Mouse (Mus musculus) heart, adult 2 months (tissue): ENCODE measurements at regions not wholly inside any gene's neighbourhood (a gene's known extent, or its start where the extent isn't known, plus 50 kb on each side); places are given as distances from the start of the nearest gene placed in this dataset.

ENCODE experiments used
- DNase-seq, 2 experiments: peaks; one replicate each; pipeline ENCODE4 v3.0.0; 2021
- H3K27ac ChIP-seq: fragments of 200-600 bp; 2 replicates; pipeline ENCODE4 v1.8.1; 2022
- H3K27me3 ChIP-seq: fragments of 200-500 bp; 2 replicates; pipeline ENCODE4 v1.6.1; 2012; ENCODE audit warnings: mild to moderate bottlenecking, low read length, inconsistent platforms, mixed read lengths; ENCODE audit not compliant: control insufficient read depth, insufficient read depth
- H3K36me3 ChIP-seq: fragments of 200-500 bp; 2 replicates; pipeline ENCODE4 v1.6.1; 2012; ENCODE audit warnings: low read length, inconsistent platforms; ENCODE audit not compliant: control insufficient read depth, insufficient read depth
- H3K4me1 ChIP-seq: fragments of 200-500 bp; 2 replicates; pipeline ENCODE4 v1.6.1; 2011; ENCODE audit warnings: low read length; ENCODE audit not compliant: control insufficient read depth, insufficient read depth
- H3K4me3 ChIP-seq: fragments of 200-600 bp; 2 replicates; pipeline ENCODE4 v1.8.1; 2022
- H3K79me2 ChIP-seq: fragments of 200-500 bp; replicated peaks from 2 replicates; pipeline ENCODE4 v1.6.1; 2012; ENCODE audit warnings: mild to moderate bottlenecking, inconsistent platforms, low read length, moderate library complexity, mixed read lengths; ENCODE audit not compliant: control insufficient read depth, insufficient read depth
- H3K9ac ChIP-seq: fragments of 200-500 bp; 2 replicates; pipeline ENCODE4 v1.6.1; 2012; ENCODE audit warnings: low read depth, mild to moderate bottlenecking, control low read depth, inconsistent platforms, low read length, mixed read lengths
- CTCF ChIP-seq: fragments of 200-600 bp; IDR thresholded peaks from 2 replicates; pipeline ENCODE4 v1.8.1; 2022; ENCODE audit warnings: antibody characterized with exemption, mild to moderate bottlenecking, moderate library complexity
- EP300 ChIP-seq: fragments of 200-500 bp; IDR thresholded peaks from 2 replicates; pipeline ENCODE4 v1.6.1; 2011; ENCODE audit warnings: low read depth, low read length, control low read depth; ENCODE audit not compliant: insufficient read depth
- POLR2A ChIP-seq: fragments of 200-500 bp; IDR thresholded peaks from 2 replicates; pipeline ENCODE4 v1.6.1; 2011; ENCODE audit warnings: mild to moderate bottlenecking, low read depth, low read length, control low read depth; ENCODE audit not compliant: insufficient read depth
- WGBS: fragments of 180-500 bp; shearing (Covaris S2); methylation state at CpG from one replicate; pipeline ENCODE4 v1.1.7; 2018; 5-methylcytosine and 5-hydroxymethylcytosine counted together
- intact Hi-C: fragments of 180-260 bp; cut with DNase I; formaldehyde crosslinking; loops from one replicate; pipeline ENCODE4 v1.15.1; 2025

DNA sequence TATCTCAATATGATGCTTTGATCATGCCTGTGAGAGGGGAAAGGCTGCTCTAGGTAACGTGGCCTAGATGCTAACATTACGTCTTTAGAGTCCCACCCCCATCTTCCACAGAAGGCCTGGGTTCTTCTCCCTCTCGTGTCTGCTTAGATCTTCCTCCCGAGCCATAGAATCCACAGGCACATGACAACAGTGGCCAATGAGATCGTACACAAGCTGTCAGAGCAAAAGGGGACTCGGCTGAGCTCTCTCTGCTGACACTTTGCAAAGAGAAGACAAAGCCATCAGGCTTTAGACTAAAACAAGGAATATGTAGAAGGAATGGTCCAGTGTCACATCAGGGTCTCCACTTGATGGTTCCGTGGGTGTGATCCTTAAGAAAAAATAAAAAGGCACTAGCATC lies 72.1 kb upstream of the Man2a1 start:
- no peak for DNase-seq
- Histone ChIP-seq H3K4me1 (no peaks in the 10 kb centered on the region), H3K79me2 (no peaks in the 10 kb centered on the region), H3K9ac (no peak overlapping the region), H3K27me3 (no peaks in the 10 kb centered on the region), H3K36me3 (no peaks in the 10 kb centered on the region), H3K27ac (no peak overlapping the region), H3K4me3 (no peak overlapping the region)
- 87% methylated on average over 7 of the region's 7 CpGs for WGBS
- TF ChIP-seq POLR2A: no peak
- no peak for TF ChIP-seq EP300
- TF ChIP-seq CTCF: no peak
- intact Hi-C loops: no loop called here

DNA sequence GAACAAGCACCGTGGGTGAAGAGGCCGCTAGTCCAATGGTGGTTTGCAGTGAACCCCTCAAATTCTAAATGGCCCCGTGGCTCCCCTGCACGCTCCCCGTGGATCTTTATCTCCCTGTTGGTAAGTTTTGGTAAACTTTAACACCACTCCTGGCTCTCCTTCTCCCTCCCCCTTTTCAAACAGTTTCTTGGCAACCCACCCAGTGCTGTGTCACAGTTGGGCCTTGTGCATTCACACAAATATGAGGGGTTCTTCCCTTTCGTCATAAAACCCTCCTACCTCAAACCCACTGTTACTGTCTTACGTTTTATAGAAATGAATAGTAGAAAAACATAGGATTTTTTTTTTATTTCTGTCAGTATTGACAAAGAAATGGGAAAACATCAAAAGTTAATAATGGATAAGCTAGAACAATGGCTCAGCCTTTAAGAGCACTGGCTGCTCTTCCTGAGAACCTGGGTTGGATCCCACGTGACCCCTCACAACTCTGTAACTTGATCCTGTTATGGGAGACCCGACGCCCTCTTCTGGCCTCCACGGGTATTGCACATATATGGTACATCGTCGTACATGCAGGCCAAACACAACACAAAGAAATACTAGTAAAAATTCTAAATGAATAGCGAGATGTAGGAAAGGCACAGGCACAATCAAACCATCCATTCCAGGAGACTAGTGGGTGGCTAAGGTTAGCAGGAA lies 71.1 kb upstream of the Man2a1 start:
- WGBS: 81% methylated on average over 14 of the region's 14 CpGs
- H3K27me3 ChIP-seq: no peaks in the 10 kb centered on the region
- H3K36me3 ChIP-seq: no peaks in the 10 kb centered on the region
- H3K4me1 ChIP-seq: no peaks in the 10 kb centered on the region
- no peak for DNase-seq
- no peaks in the 10 kb centered on the region for H3K79me2 ChIP-seq
- no peak for TF ChIP-seq POLR2A
- TF ChIP-seq EP300: no peak
- TF ChIP-seq CTCF: peak; percentile 21
- intact Hi-C loops: no loop called here
- H3K27ac ChIP-seq: no peak overlapping the region
- no peak overlapping the region for H3K4me3 ChIP-seq
- no peak overlapping the region for H3K9ac ChIP-seq

DNA sequence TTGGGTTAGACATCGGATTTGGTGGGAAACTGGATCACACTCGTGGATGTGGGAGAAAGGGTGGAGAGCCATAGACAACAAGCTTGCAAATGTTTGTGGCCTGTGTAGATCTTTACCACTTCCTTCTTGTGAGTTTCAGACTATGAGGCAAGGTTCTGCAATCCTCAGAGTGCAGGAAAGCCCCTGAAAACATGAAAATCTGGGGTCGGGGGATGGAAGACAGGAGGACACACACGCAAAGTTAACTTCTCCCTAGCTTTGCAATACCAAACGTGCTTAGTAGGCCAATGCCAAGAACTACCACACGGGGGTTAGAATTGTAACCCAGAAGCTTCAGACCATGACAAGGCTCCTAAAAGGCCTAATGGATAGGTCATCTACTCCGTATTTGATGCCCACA lies 69.4 kb upstream of the Man2a1 start:
- intact Hi-C loops: no loop called here
- no peak for DNase-seq

DNA sequence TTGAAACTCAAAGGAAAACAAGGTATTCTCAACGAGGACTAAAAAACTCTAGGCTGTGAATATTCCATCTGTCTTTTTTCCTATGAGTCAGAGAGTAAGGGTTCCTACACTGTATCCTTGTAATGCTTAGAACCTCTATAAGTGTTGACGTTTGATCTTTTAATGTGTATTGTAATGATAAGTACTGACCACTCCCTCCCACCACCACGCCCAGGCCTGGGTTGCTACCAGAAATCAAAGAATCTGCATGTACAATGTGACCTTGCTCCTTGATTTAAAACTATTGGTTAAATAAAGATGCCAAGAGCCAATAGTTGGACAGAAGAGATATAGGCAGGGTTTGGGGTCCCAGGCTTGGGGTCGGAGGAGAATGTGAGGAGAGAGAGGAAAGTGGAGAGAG lies 66.2 kb upstream of the Man2a1 start:
- no peaks in the 10 kb centered on the region for H3K79me2 ChIP-seq
- 72% methylated on average over 4 of the region's 4 CpGs for WGBS
- DNase-seq: no peak
- intact Hi-C loops: no loop called here
- H3K36me3 ChIP-seq: no peaks in the 10 kb centered on the region
- TF ChIP-seq POLR2A: no peak
- TF ChIP-seq EP300: no peak
- no peak for TF ChIP-seq CTCF
- H3K4me1 ChIP-seq: 0 out of 2 replicates have a peak, but pooled peaks cover 1% of the 10 kb centered on the region
- H3K4me3 ChIP-seq: no peak overlapping the region
- H3K27ac ChIP-seq: no peak overlapping the region
- H3K27me3 ChIP-seq: no peaks in the 10 kb centered on the region
- H3K9ac ChIP-seq: no peak overlapping the region

More for the DNA sequence above, 69.4 kb upstream of the Man2a1 start:
- Histone ChIP-seq H3K36me3 (no peaks in the 10 kb centered on the region), H3K4me3 (no peak overlapping the region), H3K4me1 (no peaks in the 10 kb centered on the region), H3K79me2 (no peaks in the 10 kb centered on the region), H3K27me3 (no peaks in the 10 kb centered on the region), H3K27ac (no peak overlapping the region), H3K9ac (no peak overlapping the region)
- no peak for TF ChIP-seq POLR2A
- TF ChIP-seq EP300: no peak
- no peak for TF ChIP-seq CTCF
- WGBS: 84% methylated on average over 7 of the region's 7 CpGs

DNA sequence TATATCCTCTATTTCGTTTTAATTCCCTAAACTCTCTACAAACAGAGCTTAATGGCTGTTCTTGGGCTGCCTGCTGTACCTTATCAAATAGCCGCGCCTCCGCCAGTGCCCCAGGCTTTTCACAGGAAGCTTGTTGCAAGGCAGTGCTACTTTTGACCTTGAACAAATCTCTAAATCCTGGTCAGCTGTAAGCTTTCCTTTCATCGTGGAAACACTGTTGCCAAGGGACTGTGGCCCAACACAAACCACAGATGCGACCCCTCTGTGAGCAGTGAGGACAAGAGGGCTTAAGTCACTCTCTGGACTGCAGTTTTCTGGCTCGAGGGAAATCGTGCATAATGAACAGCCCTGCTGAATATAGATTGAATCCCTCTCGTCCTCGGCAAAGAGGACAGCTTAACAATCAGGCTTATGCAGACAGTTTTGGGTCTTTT lies 62.0 kb upstream of the Man2a1 start:
- WGBS: 7% methylated on average over 10 of the region's 10 CpGs
- H3K79me2 ChIP-seq: no peaks in the 10 kb centered on the region
- no peaks in the 10 kb centered on the region for H3K27me3 ChIP-seq
- no peak overlapping the region for H3K9ac ChIP-seq
- H3K36me3 ChIP-seq: no peaks in the 10 kb centered on the region
- H3K4me3 ChIP-seq: no peak overlapping the region
- no peak for TF ChIP-seq CTCF
- no peak for TF ChIP-seq POLR2A
- no peak for TF ChIP-seq EP300
- DNase-seq: no peak
- intact Hi-C loops: no loop called here
- 0 out of 2 replicates have a peak, but pooled peaks cover 1% of the 10 kb centered on the region for H3K4me1 ChIP-seq
- no peak overlapping the region for H3K27ac ChIP-seq

DNA sequence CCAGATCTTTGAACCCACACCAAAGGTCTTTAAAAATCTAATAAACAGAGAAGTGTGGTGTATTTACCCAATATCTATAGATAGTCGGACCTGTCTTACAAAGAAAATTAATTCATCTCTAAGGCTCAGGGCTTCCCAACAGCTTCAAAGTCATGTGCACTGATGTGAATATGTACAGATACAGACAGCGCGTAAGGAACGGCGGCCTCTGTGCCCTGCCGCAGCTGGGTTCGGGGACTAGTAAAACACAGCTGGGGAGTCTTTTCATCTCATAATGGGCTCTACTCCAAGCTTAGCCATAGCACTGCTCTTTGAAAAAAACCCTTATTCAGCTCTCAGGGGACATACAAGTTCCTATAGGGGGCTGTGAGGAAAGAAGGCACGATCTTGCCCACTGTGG lies 60.1 kb upstream of the Man2a1 start:
- no peaks in the 10 kb centered on the region for H3K36me3 ChIP-seq
- H3K79me2 ChIP-seq: no peaks in the 10 kb centered on the region
- no peak overlapping the region for H3K27ac ChIP-seq
- 0 out of 2 replicates have a peak, but pooled peaks cover 1% of the 10 kb centered on the region for H3K4me1 ChIP-seq
- WGBS: 91% methylated on average over 8 of the region's 8 CpGs
- no peak overlapping the region for H3K4me3 ChIP-seq
- TF ChIP-seq EP300 (no peak), CTCF (no peak), POLR2A (no peak)
- no peak overlapping the region for H3K9ac ChIP-seq
- intact Hi-C loops: no loop called here
- DNase-seq: no peak
- H3K27me3 ChIP-seq: no peaks in the 10 kb centered on the region
